Mouse (Mus musculus) liver, embryonic 18 days (tissue): Measurements from ENCODE around the gene Mrpl47. TPM values are rescaled to one million over a fixed set of nuclear protein-coding genes. Genes with fewer than 3 reads are reported as not detected.

ENCODE experiments used
- polyA plus RNA-seq: library from polyadenylated mRNA; depleted of rRNA; stranded (reverse); fragments of >200 nt; gene quantifications from 2 replicates; pipeline ENCODE4 v1.2.3, GENCODE M21; 2012; rRNA removed

Mrpl47 gene
- 7.7 and 8.3 TPM in 2 replicates for polyA plus RNA-seq

DNA sequence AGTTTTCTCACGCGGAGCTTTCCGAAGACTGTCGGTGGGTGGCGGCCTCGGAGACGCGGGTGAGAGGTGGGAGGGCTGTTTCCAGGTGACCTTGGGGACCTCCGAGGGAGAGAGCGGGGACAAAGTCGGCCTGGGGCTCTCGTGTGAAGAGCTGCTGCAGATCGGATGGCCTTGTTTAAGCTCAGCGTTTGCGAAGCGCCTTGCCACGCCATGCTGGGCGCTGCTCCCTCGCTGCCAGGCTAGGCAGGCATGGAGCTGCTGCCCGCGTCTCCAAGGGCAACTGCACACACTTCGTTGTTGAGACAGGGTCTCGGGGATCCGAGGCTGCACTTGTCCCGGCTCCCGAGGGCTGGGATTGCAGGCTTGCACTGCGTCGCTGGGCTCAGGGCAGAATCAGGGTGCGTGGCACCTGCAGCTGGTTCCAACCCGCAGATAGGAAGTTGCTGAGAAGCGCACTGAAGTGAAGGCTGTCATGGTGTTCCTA is at the start of gene Mrpl47:
Gene Mrpl47, minus strand, starts transcription at position 434 of the 484 bp plus-strand sequence.

GRCm38 (mm10) chr3:32736244-32737171 is 897 bp downstream of the Mrpl47 start, which contains the start of gene Ndufb5:
Gene Ndufb5, plus strand, starts transcription at chr3:32736990.

DNA sequence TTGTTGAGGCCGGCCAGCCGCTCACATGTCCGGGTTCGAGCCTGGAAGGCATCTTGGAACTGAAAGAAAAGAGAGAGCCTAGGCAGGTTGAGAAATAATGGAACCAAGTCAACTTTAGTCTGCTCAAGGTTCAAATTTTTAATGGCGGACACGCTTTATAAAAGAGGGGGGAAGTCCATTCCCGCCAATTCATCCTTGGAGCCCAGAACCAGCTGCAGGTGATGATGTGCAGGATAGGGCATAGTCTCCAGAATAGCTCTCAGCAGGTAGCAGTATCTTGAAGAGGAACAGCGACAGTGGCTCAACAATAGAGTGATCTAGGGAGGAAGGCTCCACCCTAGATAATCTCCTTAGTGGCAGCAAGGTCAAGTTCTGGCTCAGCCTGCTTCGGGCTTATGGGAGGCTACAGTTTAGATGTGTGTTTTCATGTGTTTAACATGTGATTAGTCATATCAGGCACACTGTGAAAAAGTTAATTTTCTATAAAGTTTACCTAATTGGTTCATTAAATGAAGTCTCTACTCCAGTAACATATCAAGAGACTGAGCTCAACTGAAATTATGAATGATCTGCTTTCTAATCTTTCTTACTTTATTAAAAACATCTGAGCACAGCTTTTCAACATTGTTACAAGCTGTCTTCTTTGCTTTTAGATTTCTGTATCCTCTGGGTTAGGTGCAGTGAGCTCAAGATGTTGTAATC is 31.6 kb downstream of the Mrpl47 start, which contains the start of gene Actl6a:
Gene Actl6a, plus strand, starts transcription at position 652 of the 702 bp plus-strand sequence.

Other genes starting within 250 kb of the Mrpl47 start
- not detected in 2 replicates for gene Kcnmb3, start 245.4 kb downstream of the Mrpl47 start, polyA plus RNA-seq
- 15.7 TPM in 2 replicates for gene Zfp639, start 227.3 kb downstream of the Mrpl47 start, polyA plus RNA-seq
- 9.1 and 10.0 TPM in 2 replicates for gene Mfn1, start 208.1 kb downstream of the Mrpl47 start, polyA plus RNA-seq
- 5.0 and 6.3 TPM in 2 replicates for gene Gnb4, start 121.0 kb downstream of the Mrpl47 start, polyA plus RNA-seq
- 21.9 and 22.2 TPM in 2 replicates for gene Actl6a, start 31.3 kb downstream of the Mrpl47 start, polyA plus RNA-seq
- 139 and 147 TPM in 2 replicates for gene Ndufb5, start 615 bp downstream of the Mrpl47 start, polyA plus RNA-seq
- gene Usp13, start 79.9 kb upstream of the Mrpl47 start, polyA plus RNA-seq, result 0.06 TPM in 2 replicates